Mouse (Mus musculus): ENCODE measurements around the gene Myl12a.

GRCm38 (mm10) chr17:71002744-71003094 lies at the start of gene Myl12a:
- TF ChIP-seq POLR2A (IDR thresholded peaks at IDR 0.05; ENCODE audit: borderline replicate concordance, extremely low read depth, low read depth, low read length) (no peak), CTCF (IDR thresholded peaks at IDR 0.05; ENCODE audit: insufficient read depth, low read length) (no peak)
